Mouse (Mus musculus) midbrain, embryonic 14.5 days (tissue): ENCODE results near the gene Cfap45. TPM values are rescaled to one million over a fixed set of nuclear protein-coding genes. Genes with fewer than 3 reads are reported as not detected.

Experiments used
- ATAC-seq: fragments of 200-750 bp; cut with Nextera tagmentation; 2 replicates; pipeline ENCODE4 v1.8.0; 2017; ENCODE audit warnings: moderate number of reproducible peaks, moderate library complexity; ENCODE audit not compliant: low FRiP score, low TSS enrichment
- DNase-seq: peaks from one replicate; pipeline ENCODE4 v3.0.0-alpha.2; 2015
- H3K27ac ChIP-seq: fragments of 300-500 bp; sonication (generic); replicated peaks from 2 replicates; pipeline ENCODE4 v1.5.1; 2014; ENCODE audit warnings: mild to moderate bottlenecking, low read depth, low read length, moderate library complexity
- H3K27me3 ChIP-seq: fragments of 300-500 bp; sonication (generic); 2 replicates; pipeline ENCODE4 v1.6.1; 2014; ENCODE audit warnings: low read length, control low read depth, mixed read lengths; ENCODE audit not compliant: control insufficient read depth, insufficient read depth
- H3K36me3 ChIP-seq: fragments of 300-500 bp; sonication (generic); 2 replicates; pipeline ENCODE4 v1.6.1; 2014; ENCODE audit warnings: low read length, control low read depth; ENCODE audit not compliant: control insufficient read depth, insufficient read depth
- H3K4me1 ChIP-seq: fragments of 300-500 bp; sonication (generic); 2 replicates; pipeline ENCODE4 v1.6.1; 2014; ENCODE audit warnings: mild to moderate bottlenecking, antibody characterized with exemption, low read length, control low read depth; ENCODE audit not compliant: control insufficient read depth, insufficient read depth
- H3K4me2 ChIP-seq: fragments of 300-500 bp; sonication (generic); 2 replicates; pipeline ENCODE4 v1.6.1; 2014; ENCODE audit warnings: mild to moderate bottlenecking, low read length, moderate library complexity
- H3K4me3 ChIP-seq: fragments of 300-500 bp; sonication (generic); replicated peaks from 2 replicates; pipeline ENCODE4 v1.5.1; 2014; ENCODE audit warnings: low read depth, low read length
- H3K9ac ChIP-seq: fragments of 300-500 bp; sonication (generic); replicated peaks from 2 replicates; pipeline ENCODE4 v1.6.1; 2014; ENCODE audit warnings: mild to moderate bottlenecking, low read length, moderate library complexity
- H3K9me3 ChIP-seq: fragments of 300-500 bp; sonication (generic); 2 replicates; pipeline ENCODE4 v1.6.1; 2016; ENCODE audit warnings: low read length, control low read depth, mixed read lengths; ENCODE audit not compliant: control insufficient read depth
- WGBS: fragments of 180-500 bp; shearing (Covaris S2); extraction: QIAGEN DNeasy Blood & Tissue Kit; methylation state at CpG from one replicate; pipeline ENCODE4 v1.1.7; 2014; 5-methylcytosine and 5-hydroxymethylcytosine counted together
- polyA plus RNA-seq: library from polyadenylated mRNA; unstranded; fragments of >200 nt; fragmentation: Nextera tagmentation; extraction: Ambion mirVana; gene quantifications from 2 replicates; pipeline ENCODE4 v1.2.1, GENCODE M21; 2014

Cfap45 gene
- polyA plus RNA-seq, 1 experiment from 2014 or later: 1.9 TPM

DNA sequence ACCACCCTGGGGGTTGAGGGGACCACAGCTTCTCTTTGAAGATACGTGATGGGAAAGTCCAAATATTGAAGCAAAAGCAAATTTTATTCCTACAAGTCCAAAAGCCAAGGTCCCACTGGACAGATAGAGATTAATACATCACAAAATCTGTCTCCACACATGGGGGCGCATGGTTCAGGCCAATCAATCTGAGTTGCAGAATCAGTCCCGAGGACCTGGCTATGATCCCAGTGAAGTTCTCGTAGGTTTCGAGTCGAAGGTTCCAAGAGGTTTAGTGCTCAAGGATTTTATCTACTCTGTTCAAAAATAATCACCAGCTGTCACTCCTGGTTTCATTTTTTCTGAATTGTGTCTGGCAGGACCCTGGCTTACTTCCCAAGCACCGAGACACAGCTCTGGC, 30.4 kb downstream of the Cfap45 start:
- H3K9me3 ChIP-seq: no peaks in the 10 kb centered on the region
- no peaks in the 10 kb centered on the region for H3K36me3 ChIP-seq
- no peak overlapping the region for H3K9ac ChIP-seq
- peak overlapping the region; percentile 42 for H3K4me3 ChIP-seq
- no peaks in the 10 kb centered on the region for H3K27me3 ChIP-seq
- H3K4me2 ChIP-seq: peak overlapping the region; percentile 62
- H3K27ac ChIP-seq: 0 out of 2 replicates have a peak overlapping the region, but pooled peaks have one; percentile 38
- DNase-seq (no peak), ATAC-seq (no peak)
- peaks cover 22% of the 10 kb centered on the region for H3K4me1 ChIP-seq
- WGBS: 32% methylated on average over 7 of the region's 7 CpGs

DNA sequence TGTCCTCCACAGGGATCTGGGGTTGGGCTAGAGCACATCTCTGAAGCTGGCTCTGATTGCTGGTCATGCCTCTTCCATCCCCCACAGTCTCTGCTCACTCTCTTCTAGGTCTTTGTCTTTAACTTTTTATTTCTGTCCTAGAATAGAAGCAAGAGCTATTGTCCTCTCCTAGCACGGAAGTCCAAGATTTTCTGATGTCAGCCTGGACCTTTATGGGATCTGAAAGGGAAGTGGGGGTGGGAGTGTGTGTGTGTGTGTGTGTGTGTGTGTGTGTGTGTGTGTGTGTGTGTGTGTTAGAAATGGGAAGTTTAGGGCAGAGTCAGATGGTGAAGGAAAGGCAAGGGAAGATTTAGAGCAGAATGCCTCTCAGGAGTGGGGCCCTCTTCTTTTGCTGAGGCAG, 32.0 kb downstream of the Cfap45 start:
- H3K4me3 ChIP-seq: no peak overlapping the region
- ATAC-seq (no peak), DNase-seq (no peak)
- WGBS: 44% methylated on average over 1 of the region's 1 CpGs
- H3K9ac ChIP-seq: no peak overlapping the region
- H3K27me3 ChIP-seq: no peaks in the 10 kb centered on the region
- H3K4me1 ChIP-seq: peaks cover 22% of the 10 kb centered on the region
- H3K36me3 ChIP-seq: no peaks in the 10 kb centered on the region
- H3K4me2 ChIP-seq: no peak overlapping the region
- no peaks in the 10 kb centered on the region for H3K9me3 ChIP-seq
- no peak overlapping the region for H3K27ac ChIP-seq

DNA sequence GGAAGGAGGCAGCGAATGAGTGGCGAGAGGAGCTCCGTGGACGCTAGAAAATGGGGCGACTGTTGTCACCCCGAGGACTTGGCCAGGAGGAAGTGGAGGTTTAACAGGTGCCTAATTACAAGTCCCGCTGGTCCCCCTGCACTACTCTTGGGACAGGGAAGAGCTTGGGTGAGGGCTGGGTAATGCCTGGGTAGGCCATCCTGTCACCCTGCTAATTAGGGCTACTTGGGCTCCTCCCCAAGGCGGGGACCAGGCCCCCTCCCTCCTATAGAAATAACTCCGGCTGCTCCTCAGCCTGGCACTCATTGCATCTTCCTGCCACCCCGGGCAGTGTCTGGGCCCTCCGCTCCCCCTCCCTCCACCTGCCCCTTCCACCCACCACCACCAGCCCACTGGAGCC, 35.0 kb downstream of the Cfap45 start, which contains the start of gene Vsig8:
Vsig8 (plus strand) TSS at position 301 of the 400 bp plus-strand sequence.
- 82% methylated on average over 11 of the region's 11 CpGs for WGBS
- Histone ChIP-seq H3K4me1 (peaks cover 8% of the 10 kb centered on the region), H3K9ac (no peak within 1 kb of the TSS), H3K27me3 (peaks cover 5% of the 10 kb centered on the region; the same call in 1 of the 2 replicates), H3K4me2 (no peak within 1 kb of the TSS), H3K9me3 (no peaks in the 10 kb centered on the region), H3K27ac (no peak within 1 kb of the TSS), H3K36me3 (no peaks in the 10 kb centered on the region), H3K4me3 (no peak within 1 kb of the TSS)
- no peak; the same call in 1 of the 2 replicates for ATAC-seq
- DNase-seq: no peak

DNA sequence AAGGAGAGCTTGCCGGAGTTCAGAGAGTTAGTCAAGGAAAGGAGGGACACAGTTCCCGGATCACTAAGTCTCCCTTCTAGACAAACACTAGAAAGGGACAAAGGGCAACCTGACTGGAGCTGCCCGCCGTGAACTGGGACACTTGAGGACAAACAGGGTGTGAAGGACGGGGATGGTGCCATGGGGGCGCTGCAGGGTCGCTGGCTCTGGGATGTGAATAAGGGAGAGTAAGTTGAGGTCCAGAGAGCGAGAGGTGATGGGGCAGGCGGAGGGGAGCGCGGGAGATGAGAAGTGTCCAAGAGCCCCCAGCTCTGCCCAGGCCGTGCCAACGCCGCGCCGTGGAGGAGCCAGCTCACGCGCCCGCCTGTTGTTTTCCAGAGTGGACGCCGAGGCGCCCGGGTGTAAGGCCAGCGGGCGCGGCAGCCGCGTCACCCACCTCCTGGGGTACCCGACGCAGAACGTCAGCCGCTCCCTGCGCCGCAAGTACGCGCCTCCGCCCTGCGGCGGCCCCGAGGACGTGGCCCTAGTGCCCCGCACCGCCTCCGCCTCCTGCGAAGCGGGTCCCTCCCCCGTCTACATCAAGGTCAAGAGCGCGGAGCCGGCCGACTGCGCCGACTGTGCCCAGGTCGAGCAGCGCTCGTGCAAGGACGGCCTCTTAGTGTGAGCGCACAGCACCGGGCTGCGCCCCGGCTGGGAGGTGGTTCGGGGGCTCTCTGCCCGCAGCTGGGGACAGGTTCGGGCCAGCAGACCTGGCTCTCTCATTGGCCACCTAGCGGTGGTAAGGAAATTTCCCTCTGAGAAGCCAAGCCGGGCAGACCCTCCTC, 42.3 kb downstream of the Cfap45 start:
- Histone ChIP-seq H3K36me3 (no peaks in the 10 kb centered on the region), H3K27me3 (peaks cover 25% of the 10 kb centered on the region), H3K4me1 (no peaks in the 10 kb centered on the region), H3K9me3 (no peaks in the 10 kb centered on the region), H3K4me2 (peak overlapping the region; percentile 96), H3K4me3 (peak overlapping the region; percentile 64), H3K27ac (peak overlapping the region; percentile 70), H3K9ac (peak overlapping the region; percentile 77)
- under 1% methylated on average over 66 of the region's 66 CpGs for WGBS
- peak; percentile 90 for DNase-seq
- peak; percentile 88 for ATAC-seq

DNA sequence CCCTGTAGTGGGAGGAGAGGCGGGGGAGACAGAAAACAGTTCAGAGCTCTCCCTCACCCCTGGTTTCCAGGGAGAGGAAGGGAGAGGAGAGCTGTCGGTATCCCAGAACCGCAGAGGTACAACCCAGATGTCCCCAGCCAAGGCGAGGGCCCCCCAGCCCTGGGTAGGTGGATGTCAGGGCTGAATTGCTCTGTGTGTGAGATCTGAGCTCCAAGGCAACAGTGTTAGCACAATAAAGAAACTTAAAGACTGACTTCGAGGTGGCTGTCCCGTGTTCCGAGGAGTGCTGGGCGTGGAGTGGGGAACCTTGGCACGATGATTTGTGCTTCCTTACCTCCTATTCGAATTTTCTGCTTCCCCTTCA, 42.8 kb downstream of the Cfap45 start:
- Histone ChIP-seq H3K4me1 (no peaks in the 10 kb centered on the region), H3K36me3 (no peaks in the 10 kb centered on the region), H3K4me2 (peak overlapping the region; percentile 96), H3K4me3 (peak overlapping the region; percentile 64), H3K9me3 (no peaks in the 10 kb centered on the region), H3K9ac (peak overlapping the region; percentile 77), H3K27ac (no peak overlapping the region), H3K27me3 (peaks cover 25% of the 10 kb centered on the region)
- DNase-seq: no peak
- ATAC-seq: no peak
- WGBS: 2% methylated on average over 10 of the region's 10 CpGs

DNA sequence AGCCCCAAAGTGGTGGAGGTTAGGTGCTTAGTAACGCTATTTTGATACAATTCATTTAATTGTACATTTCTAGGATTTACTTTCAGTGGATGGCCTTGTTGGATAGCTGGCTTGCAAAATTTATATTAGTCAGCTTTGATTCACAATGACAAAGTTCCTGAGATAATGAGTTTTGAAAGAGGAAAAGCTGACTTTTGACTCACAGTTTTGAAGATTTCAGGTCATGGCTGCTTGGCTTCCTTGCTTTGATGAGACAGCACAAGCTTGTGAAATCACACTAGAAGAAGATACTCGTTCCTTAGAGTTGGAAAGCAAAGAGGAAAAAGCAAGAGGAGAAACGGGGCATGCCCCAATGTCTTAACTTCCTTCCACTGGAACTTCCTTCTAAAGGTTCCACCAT, 45.5 kb downstream of the Cfap45 start:
- Histone ChIP-seq H3K9me3 (no peaks in the 10 kb centered on the region), H3K36me3 (no peaks in the 10 kb centered on the region), H3K27me3 (peaks cover 15% of the 10 kb centered on the region), H3K9ac (no peak overlapping the region), H3K4me3 (no peak overlapping the region), H3K27ac (no peak overlapping the region), H3K4me1 (no peaks in the 10 kb centered on the region), H3K4me2 (no peak overlapping the region)
- ATAC-seq: no peak
- DNase-seq: no peak
- 78% methylated on average over 3 of the region's 3 CpGs for WGBS

DNA sequence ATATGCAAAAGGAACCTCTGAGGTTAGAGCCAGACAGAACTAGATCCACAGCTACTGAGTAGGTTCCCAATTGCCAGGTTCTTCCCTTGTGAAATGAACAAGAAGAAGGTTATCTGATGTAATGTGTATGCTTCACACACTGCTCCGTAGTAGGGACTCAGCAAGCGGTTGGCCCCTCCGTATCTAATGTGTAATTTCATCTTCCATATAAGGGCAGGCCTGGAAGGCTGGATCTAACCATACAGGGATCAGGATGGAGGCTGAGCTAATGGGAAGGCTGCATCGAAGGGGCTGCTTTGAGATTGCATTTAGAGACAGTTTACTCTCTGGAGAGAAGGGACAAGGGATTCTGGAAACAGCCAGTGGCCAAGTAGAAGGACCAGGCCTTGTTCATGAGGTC, 47.2 kb downstream of the Cfap45 start:
- Histone ChIP-seq H3K4me2 (no peak overlapping the region), H3K4me3 (no peak overlapping the region), H3K9ac (no peak overlapping the region), H3K27me3 (0 out of 2 replicates have a peak, but pooled peaks cover 1% of the 10 kb centered on the region), H3K4me1 (no peaks in the 10 kb centered on the region), H3K9me3 (no peaks in the 10 kb centered on the region), H3K36me3 (no peaks in the 10 kb centered on the region), H3K27ac (no peak overlapping the region)
- ATAC-seq (no peak), DNase-seq (no peak)
- 77% methylated on average over 4 of the region's 4 CpGs for WGBS

DNA sequence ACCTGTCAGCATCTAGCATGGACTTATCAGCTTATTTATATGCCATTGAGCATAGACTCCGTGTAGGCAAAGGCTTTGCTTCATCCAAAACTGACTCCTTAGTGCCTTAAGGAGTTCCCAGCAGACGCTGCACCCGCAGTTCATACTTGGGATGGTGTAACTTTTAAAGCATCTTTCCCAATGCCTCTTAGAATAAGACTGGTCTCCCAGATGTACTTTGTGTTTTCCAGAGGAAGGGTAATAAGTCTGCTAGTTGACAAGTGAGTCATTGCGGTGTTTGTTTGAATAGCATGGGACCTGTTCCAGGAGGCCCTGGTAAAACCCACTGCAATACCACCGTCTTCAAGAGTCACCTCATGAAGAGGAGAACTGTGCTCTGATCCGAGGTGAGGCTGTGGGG, 59.5 kb downstream of the Cfap45 start:
- no peak overlapping the region for H3K27ac ChIP-seq
- no peaks in the 10 kb centered on the region for H3K4me1 ChIP-seq
- H3K4me2 ChIP-seq: no peak overlapping the region
- H3K36me3 ChIP-seq: no peaks in the 10 kb centered on the region
- ATAC-seq (no peak), DNase-seq (no peak)
- 82% methylated on average over 6 of the region's 6 CpGs for WGBS
- no peaks in the 10 kb centered on the region for H3K27me3 ChIP-seq
- H3K9me3 ChIP-seq: no peaks in the 10 kb centered on the region
- no peak overlapping the region for H3K4me3 ChIP-seq
- no peak overlapping the region for H3K9ac ChIP-seq

DNA sequence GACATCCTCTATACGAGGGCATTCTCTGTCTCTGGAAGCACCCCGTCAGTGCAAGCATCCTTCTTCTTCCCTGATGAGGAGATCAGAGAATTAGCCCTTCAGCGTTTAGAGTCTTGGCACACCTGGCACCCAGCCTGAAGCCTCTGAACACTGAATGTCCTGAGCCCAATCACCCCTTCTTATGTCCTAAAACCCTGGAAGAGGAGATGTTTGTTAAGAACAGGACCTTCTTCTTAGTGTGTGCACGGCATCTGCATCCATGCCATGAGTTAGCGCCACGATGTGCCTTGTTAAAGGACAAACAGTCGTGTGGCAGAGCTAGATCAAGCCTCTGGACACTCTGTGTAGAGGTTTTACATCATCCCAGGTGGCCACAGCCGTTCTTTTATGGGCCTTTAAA, 61.8 kb downstream of the Cfap45 start:
- 87% methylated on average over 8 of the region's 8 CpGs for WGBS
- no peak for ATAC-seq

More for the DNA sequence above, 61.8 kb downstream of the Cfap45 start:
- H3K4me3 ChIP-seq: no peak overlapping the region
- H3K9me3 ChIP-seq: no peaks in the 10 kb centered on the region
- H3K4me1 ChIP-seq: peaks cover 12% of the 10 kb centered on the region
- no peak overlapping the region for H3K9ac ChIP-seq
- no peak overlapping the region for H3K27ac ChIP-seq
- no peak overlapping the region for H3K4me2 ChIP-seq
- no peaks in the 10 kb centered on the region for H3K27me3 ChIP-seq
- DNase-seq: no peak
- H3K36me3 ChIP-seq: no peaks in the 10 kb centered on the region
